Mouse (Mus musculus) testis, adult 2 months (tissue): ENCODE measurements around the gene Kptn.

ENCODE experiments used
- CTCF ChIP-seq: fragments of 200-500 bp; IDR thresholded peaks from 2 replicates; pipeline ENCODE4 v1.5.1; 2012; ENCODE audit warnings: low read depth, mild to moderate bottlenecking, inconsistent platforms, low read length, moderate library complexity; ENCODE audit not compliant: control insufficient read depth, insufficient read depth, insufficient replicate concordance
- POLR2A ChIP-seq: fragments of 200-500 bp; IDR thresholded peaks from 2 replicates; pipeline ENCODE4 v1.6.1; 2012; ENCODE audit warnings: low read depth, mild to moderate bottlenecking, inconsistent platforms, low read length, moderate library complexity; ENCODE audit not compliant: control insufficient read depth

- TF ChIP-seq POLR2A (no peak), CTCF (no peak)
Observed at GRCm38 (mm10) chr7:16125829-16126228, 6.1 kb downstream of the Kptn start.
